Mouse (Mus musculus) hematopoietic multipotent progenitor cell, adult 10-12 weeks (in vitro differentiated cells): Measurements from ENCODE around the gene Oip5. TPM values are rescaled to one million over a fixed set of nuclear protein-coding genes. Genes with fewer than 3 reads are reported as not detected.

Experiments
- polyA plus RNA-seq: library from polyadenylated mRNA; stranded (reverse); fragments of >175 nt; gene quantifications from 2 replicates; pipeline ENCODE4 v1.2.3, GENCODE M21; 2012; ENCODE audit warnings: low replicate concordance

Gene Oip5
- polyA plus RNA-seq, result 1.5 and 7.0 TPM in 2 replicates

GRCm38 (mm10) chr2:119618199-119618982 lies at the start of gene Oip5, which contains the start of gene Nusap1:
Gene Oip5, minus strand, starts transcription at chr2:119618469.
Gene Nusap1, plus strand, starts transcription at chr2:119618298.

GRCm38 (mm10) chr2:119662220-119663182 lies 44.2 kb upstream of the Oip5 start, which contains the start of gene Ndufaf1:
Gene Ndufaf1, minus strand, starts transcription at chr2:119662827.

Other genes starting within 250 kb of the Oip5 start
- gene Ino80, start 140.8 kb downstream of the Oip5 start, polyA plus RNA-seq, result 7.3 and 12.5 TPM in 2 replicates
- gene Exd1, start 70.8 kb downstream of the Oip5 start, polyA plus RNA-seq, result 0.13 and 0.29 TPM in 2 replicates
- 15.1 and 19.1 TPM in 2 replicates for gene Chp1, start 70.8 kb downstream of the Oip5 start, polyA plus RNA-seq
- gene Nusap1, start 171 bp downstream of the Oip5 start, polyA plus RNA-seq, result 0.36 and 2.3 TPM in 2 replicates
- 2.4 and 3.9 TPM in 2 replicates for gene Ndufaf1, start 44.4 kb upstream of the Oip5 start, polyA plus RNA-seq
- gene Rtf1, start 56.6 kb upstream of the Oip5 start, polyA plus RNA-seq, result 27.6 and 49.7 TPM in 2 replicates
- 0.38 and 0.68 TPM in 2 replicates for gene Itpka, start 123.9 kb upstream of the Oip5 start, polyA plus RNA-seq
- 6.9 and 10.2 TPM in 2 replicates for gene Ltk, start 142.0 kb upstream of the Oip5 start, polyA plus RNA-seq
- gene Rpap1, start 169.1 kb upstream of the Oip5 start, polyA plus RNA-seq, result 14.8 and 28.4 TPM in 2 replicates
- gene Tyro3, start 179.3 kb upstream of the Oip5 start, polyA plus RNA-seq, result 1.5 TPM in 2 replicates